ENCODE assay signal across 9 mouse cellular contexts in genomic region chr11:30195756-30196155, GRCm38 (mm10).
A peak's percentile ranks its signal among the peaks of the same experiment; 100 is the strongest.
DNase-seq lines count a peak whose midpoint lies in the region; ATAC-seq and TF ChIP-seq lines count a peak whose summit lies in the region.
"Had no signal": no experiment of that assay in that cellular context is flagged by ENCODE, and none has a peak within 500 bp of the region (broad histone marks: within the 10 kb centered on the region; RNA-seq: fewer than 3 reads in every experiment).

No protein-coding gene starts in this region.

- no peak overlapping the region for H3K4me3 ChIP-seq in heart, adult 2 months
- H3K4me3 ChIP-seq in limb, embryonic 10.5 days = peak overlapping the region; percentile 67
- peak overlapping the region; percentile 19; the same call in 1 of the 2 replicates for H3K4me3 ChIP-seq in stomach, embryonic 15.5 days (replicated peaks)
- H3K4me3 ChIP-seq in forebrain, embryonic 11.5 days (ENCODE audit: low read depth, low read length) = no peak overlapping the region

- no peak for TF ChIP-seq CTCF in heart, adult 2 months (IDR thresholded peaks at IDR 0.05)

- ATAC-seq in stomach, embryonic 15.5 days (ENCODE audit: insufficient read depth, low FRiP score, low read depth) = no peak
- ATAC-seq in forebrain, embryonic 11.5 days (replicated peaks; ENCODE audit: low FRiP score) = no peak

- H3K36me3 ChIP-seq in heart, adult 2 months (ENCODE audit: control insufficient read depth, insufficient read depth, low read length) = peaks cover 82% of the 10 kb centered on the region
- H3K36me3 ChIP-seq in limb, embryonic 10.5 days = no peaks in the 10 kb centered on the region
- no peaks in the 10 kb centered on the region for H3K36me3 ChIP-seq in stomach, embryonic 15.5 days
- no peaks in the 10 kb centered on the region for H3K36me3 ChIP-seq in forebrain, embryonic 11.5 days (ENCODE audit: control insufficient read depth, insufficient read depth, low read length)

- intact Hi-C loops in heart, adult 2 months (cut with DNase I) = loop anchor here (2.0 to 10.0 kb wide), 2 partner anchors 29 to 51 kb away; no protein-coding TSS in a partner anchor
- intact Hi-C loops in heart, postnatal 25 days (cut with DNase I) = loop anchor here (5.0 kb wide), 1 partner anchor 33 kb away; no protein-coding TSS in a partner anchor

- H3K9me3 ChIP-seq in limb, embryonic 10.5 days (replicated peaks) = no peaks in the 10 kb centered on the region
- no peaks in the 10 kb centered on the region for H3K9me3 ChIP-seq in stomach, embryonic 15.5 days
- no peaks in the 10 kb centered on the region for H3K9me3 ChIP-seq in forebrain, embryonic 11.5 days (ENCODE audit: control insufficient read depth, low read length)

- peaks cover 5% of the 10 kb centered on the region for H3K79me2 ChIP-seq in heart, adult 2 months (replicated peaks; ENCODE audit: control insufficient read depth, insufficient read depth, low read length)

- 55% methylated on average over 3 of the region's 3 CpGs for WGBS in heart, adult 2 months
- 86% methylated on average over 3 of the region's 3 CpGs for WGBS in limb, embryonic 10.5 days
- 50% methylated on average over 3 of the region's 3 CpGs for WGBS in stomach, embryonic 15.5 days
- WGBS in forebrain, embryonic 11.5 days = 85% methylated on average over 3 of the region's 3 CpGs

- DNase-seq in heart, adult 2 months = no peak
- no peak for DNase-seq in heart, postnatal 25 days (ENCODE audit: low spot score)
- DNase-seq in spleen, postnatal 36 days (ENCODE audit: low spot score in 2 of 2) = peak; percentile 53 to 63
- DNase-seq in spleen, postnatal 4 days (ENCODE audit: low spot score in 2 of 2) = no peak
- no peak for DNase-seq in limb, embryonic 10.5 days (ENCODE audit: low spot score)
- DNase-seq in lung, postnatal 4 days = no peak
- no peak for DNase-seq in forebrain, embryonic 11.5 days (ENCODE audit: low spot score)
- DNase-seq: kidney, adult 18-20 months had no signal

- peak overlapping the region; percentile 0 for H3K27ac ChIP-seq in heart, adult 2 months
- no peak overlapping the region for H3K27ac ChIP-seq in limb, embryonic 10.5 days
- H3K27ac ChIP-seq in stomach, embryonic 15.5 days = peak overlapping the region; percentile 21; the same call in 1 of the 2 replicates
- H3K27ac ChIP-seq in forebrain, embryonic 11.5 days (ENCODE audit: low read depth, low read length) = no peak overlapping the region

- H3K4me2 ChIP-seq in stomach, embryonic 15.5 days = peak overlapping the region; percentile 64
- no peak overlapping the region for H3K4me2 ChIP-seq in forebrain, embryonic 11.5 days (ENCODE audit: low read depth, low read length, severe bottlenecking)

- H3K4me1 ChIP-seq in heart, adult 2 months (ENCODE audit: control insufficient read depth, insufficient read depth, low read length) = peaks cover 23% of the 10 kb centered on the region
- H3K4me1 ChIP-seq in limb, embryonic 10.5 days = peaks cover 33% of the 10 kb centered on the region
- H3K4me1 ChIP-seq in stomach, embryonic 15.5 days = peaks cover 9% of the 10 kb centered on the region; the same call in 1 of the 2 replicates
- H3K4me1 ChIP-seq in forebrain, embryonic 11.5 days (replicated peaks; ENCODE audit: control insufficient read depth, insufficient read depth, low read length) = no peaks in the 10 kb centered on the region; the same call in 1 of the 2 replicates

- H3K9ac ChIP-seq in heart, adult 2 months (ENCODE audit: low read depth, low read length) = no peak overlapping the region
- H3K9ac ChIP-seq in stomach, embryonic 15.5 days = no peak overlapping the region
- no peak overlapping the region for H3K9ac ChIP-seq in forebrain, embryonic 11.5 days (ENCODE audit: low read length)

- TF ChIP-seq POLR2A in heart, adult 2 months (IDR thresholded peaks at IDR 0.05; ENCODE audit: insufficient read depth, low read depth, low read length) = no peak

- no peak for TF ChIP-seq EP300 in heart, adult 2 months (IDR thresholded peaks at IDR 0.05; ENCODE audit: insufficient read depth, low read depth, low read length)

- H3K27me3 ChIP-seq in heart, adult 2 months (ENCODE audit: control insufficient read depth, insufficient read depth, low read length) = no peaks in the 10 kb centered on the region
- H3K27me3 ChIP-seq in limb, embryonic 10.5 days (ENCODE audit: low read depth, poor library complexity, severe bottlenecking) = no peaks in the 10 kb centered on the region
- no peaks in the 10 kb centered on the region for H3K27me3 ChIP-seq in stomach, embryonic 15.5 days (replicated peaks)
- no peaks in the 10 kb centered on the region for H3K27me3 ChIP-seq in forebrain, embryonic 11.5 days (ENCODE audit: control insufficient read depth, insufficient read depth, low read length)

Comparison
In these comparisons a context has a peak if more than half of its experiments do, and no peak if none do; other contexts are left out.
1. DNase-seq: peak in spleen, postnatal 36 days (2 of 2); none in heart, adult 2 months (0 of 2), heart, postnatal 25 days (single experiment), spleen, postnatal 4 days (0 of 2), limb, embryonic 10.5 days (single experiment), lung, postnatal 4 days (0 of 2) and forebrain, embryonic 11.5 days (single experiment).
2. H3K27ac ChIP-seq: peak in heart, adult 2 months (single experiment) and stomach, embryonic 15.5 days (single experiment); none in limb, embryonic 10.5 days (single experiment) and forebrain, embryonic 11.5 days (single experiment).
3. H3K4me3 ChIP-seq: peak in limb, embryonic 10.5 days (single experiment) and stomach, embryonic 15.5 days (single experiment); none in heart, adult 2 months (single experiment) and forebrain, embryonic 11.5 days (single experiment).